Mouse (Mus musculus) erythroblast, embryonic 14.5 days (primary cell): ENCODE results near the gene Tmem145. TPM values are rescaled to one million over a fixed set of nuclear protein-coding genes. Genes with fewer than 3 reads are reported as not detected.
A peak's percentile ranks its signal among the peaks of the same experiment; 100 is the strongest.

Experiments
- H3K27me3 ChIP-seq: 2 replicates; pipeline ENCODE4 v1.6.1; 2012; ENCODE audit warnings: inconsistent platforms; ENCODE audit not compliant: control insufficient read depth
- H3K36me3 ChIP-seq: 2 replicates; pipeline ENCODE4 v1.6.1; 2012; ENCODE audit warnings: mild to moderate bottlenecking, inconsistent platforms; ENCODE audit not compliant: control insufficient read depth
- H3K4me1 ChIP-seq: 2 replicates; pipeline ENCODE4 v1.6.1; 2012; ENCODE audit warnings: inconsistent platforms; ENCODE audit not compliant: control insufficient read depth
- H3K4me3 ChIP-seq: replicated peaks from 2 replicates; pipeline ENCODE3; 2012; ENCODE audit warnings: moderate library complexity, mild to moderate bottlenecking, inconsistent platforms
- H3K9me3 ChIP-seq: 2 replicates; pipeline ENCODE4 v1.6.1; 2012; ENCODE audit warnings: low read length, inconsistent platforms, mixed read lengths; ENCODE audit not compliant: control insufficient read depth
- GATA1 ChIP-seq: IDR thresholded peaks from 2 replicates; pipeline ENCODE4 v1.6.1; 2012; ENCODE audit warnings: low read length, inconsistent platforms, mixed read lengths
- TAL1 ChIP-seq: IDR thresholded peaks from 3 replicates; pipeline ENCODE4 v1.6.1; 2012; ENCODE audit warnings: low read length, inconsistent platforms, mixed read lengths
- polyA plus RNA-seq: library from polyadenylated mRNA; stranded (reverse); fragments of >175 nt; gene quantifications from 2 replicates; pipeline ENCODE4 v1.2.3, GENCODE M21; 2012

The Tmem145 gene
- polyA plus RNA-seq, 1 experiment = not detected

DNA sequence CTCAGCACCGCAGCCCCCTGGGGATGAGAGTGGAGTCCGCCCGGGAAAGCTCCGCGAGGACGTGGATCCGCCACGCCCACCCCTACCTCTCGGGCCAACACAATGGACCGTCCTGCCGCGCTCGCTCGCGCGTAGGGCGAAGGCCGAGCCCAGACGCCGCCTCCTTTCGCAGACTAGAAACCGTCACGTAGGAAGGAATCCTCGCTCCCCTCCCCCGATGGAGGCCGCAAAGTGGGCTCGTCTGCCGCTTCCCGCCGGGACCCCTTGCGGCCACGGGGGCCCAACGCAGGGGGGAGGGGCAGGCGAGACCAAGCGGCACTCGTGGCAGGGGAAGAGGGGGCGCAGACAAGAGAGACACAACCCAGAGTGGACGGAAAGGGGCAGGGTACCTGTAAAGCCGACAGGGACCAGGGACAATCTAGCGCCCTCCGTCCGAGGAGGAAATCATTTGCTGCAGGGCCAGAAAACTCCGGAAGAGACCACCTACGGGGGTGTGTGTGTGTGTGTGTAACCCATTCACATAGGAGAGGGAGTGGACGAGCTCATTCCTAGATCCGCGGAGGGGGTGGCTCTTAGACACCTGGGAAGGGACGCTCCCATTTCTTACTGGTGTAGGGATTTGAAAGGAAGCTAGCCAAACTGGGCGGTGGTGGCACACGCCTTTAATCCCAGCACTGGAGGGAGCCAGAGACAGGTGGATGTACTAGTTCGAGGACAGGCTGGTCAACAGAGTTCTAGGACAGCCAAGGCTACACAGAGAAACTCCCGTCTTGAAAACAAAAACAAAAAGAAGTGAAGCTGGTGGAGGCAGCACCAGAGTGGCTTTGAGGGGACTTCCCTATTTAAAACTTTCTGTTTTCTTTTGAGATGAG, 8.2 kb upstream of the Tmem145 start, which contains the start of gene Pafah1b3:
Gene Pafah1b3, minus strand, starts transcription at position 533 of the 872 bp plus-strand sequence.
- H3K4me1 ChIP-seq = peaks cover 25% of the 10 kb centered on the region
- no peaks in the 10 kb centered on the region for H3K9me3 ChIP-seq
- H3K4me3 ChIP-seq = peak within 1 kb of the TSS; percentile 75
- peaks cover 23% of the 10 kb centered on the region for H3K36me3 ChIP-seq
- H3K27me3 ChIP-seq = peaks cover 6% of the 10 kb centered on the region
- TF ChIP-seq GATA1 (no peak), TAL1 (no peak)

GRCm38 (mm10) chr7:25301063-25301462, 4.8 kb upstream of the Tmem145 start, which contains the start of gene Prr19:
Gene Prr19 (plus strand): TSS chr7:25301411.
- Histone ChIP-seq H3K36me3 (no peaks in the 10 kb centered on the region), H3K27me3 (peaks cover 38% of the 10 kb centered on the region), H3K4me1 (peaks cover 29% of the 10 kb centered on the region), H3K9me3 (no peaks in the 10 kb centered on the region), H3K4me3 (no peak within 1 kb of the TSS)
- TF ChIP-seq TAL1 (no peak), GATA1 (no peak)

- Histone ChIP-seq H3K27me3 (peaks cover 58% of the 10 kb centered on the region), H3K4me3 (no peak overlapping the region), H3K9me3 (no peaks in the 10 kb centered on the region), H3K36me3 (no peaks in the 10 kb centered on the region), H3K4me1 (peaks cover 12% of the 10 kb centered on the region)
- TF ChIP-seq TAL1 = no peak
- TF ChIP-seq GATA1 = no peak
These were observed 2.8 kb upstream of the Tmem145 start for GRCm38 (mm10) chr7:25303003-25303684.

- H3K4me3 ChIP-seq = no peak overlapping the region
- TF ChIP-seq GATA1 = no peak
- no peak for TF ChIP-seq TAL1
- H3K27me3 ChIP-seq = peaks cover 63% of the 10 kb centered on the region
- H3K9me3 ChIP-seq = no peaks in the 10 kb centered on the region
- peaks cover 11% of the 10 kb centered on the region for H3K4me1 ChIP-seq
- H3K36me3 ChIP-seq = no peaks in the 10 kb centered on the region
These were observed 2.3 kb upstream of the Tmem145 start for GRCm38 (mm10) chr7:25303685-25304006.

GRCm38 (mm10) chr7:25305481-25305880, 425 bp upstream of the Tmem145 start:
- TF ChIP-seq GATA1 (no peak), TAL1 (no peak)
- peaks cover 11% of the 10 kb centered on the region for H3K4me1 ChIP-seq
- H3K9me3 ChIP-seq = no peaks in the 10 kb centered on the region
- no peak overlapping the region for H3K4me3 ChIP-seq
- H3K27me3 ChIP-seq = peaks cover 78% of the 10 kb centered on the region
- no peaks in the 10 kb centered on the region for H3K36me3 ChIP-seq

GRCm38 (mm10) chr7:25306614-25306996, 699 bp downstream of the Tmem145 start:
- no peaks in the 10 kb centered on the region for H3K36me3 ChIP-seq
- TF ChIP-seq GATA1 (no peak), TAL1 (no peak)
- peaks cover 82% of the 10 kb centered on the region for H3K27me3 ChIP-seq
- H3K4me3 ChIP-seq = no peak overlapping the region
- peaks cover 7% of the 10 kb centered on the region for H3K4me1 ChIP-seq
- no peaks in the 10 kb centered on the region for H3K9me3 ChIP-seq

GRCm38 (mm10) chr7:25308702-25309318, 2.9 kb downstream of the Tmem145 start:
- H3K27me3 ChIP-seq = peaks cover 92% of the 10 kb centered on the region
- H3K4me3 ChIP-seq = no peak overlapping the region
- H3K9me3 ChIP-seq = no peaks in the 10 kb centered on the region
- no peak for TF ChIP-seq TAL1
- TF ChIP-seq GATA1 = no peak
- H3K4me1 ChIP-seq = peaks cover 7% of the 10 kb centered on the region
- H3K36me3 ChIP-seq = no peaks in the 10 kb centered on the region

GRCm38 (mm10) chr7:25309425-25309824, 3.5 kb downstream of the Tmem145 start:
- no peak overlapping the region for H3K4me3 ChIP-seq
- no peaks in the 10 kb centered on the region for H3K36me3 ChIP-seq
- TF ChIP-seq TAL1 = no peak
- no peak for TF ChIP-seq GATA1
- peaks cover 92% of the 10 kb centered on the region for H3K27me3 ChIP-seq
- no peaks in the 10 kb centered on the region; the same call in 1 of the 2 replicates for H3K9me3 ChIP-seq
- H3K4me1 ChIP-seq = peaks cover 7% of the 10 kb centered on the region

GRCm38 (mm10) chr7:25311193-25311592, 5.3 kb downstream of the Tmem145 start:
- Histone ChIP-seq H3K4me3 (no peak overlapping the region), H3K4me1 (peaks cover 14% of the 10 kb centered on the region), H3K9me3 (peaks cover 6% of the 10 kb centered on the region; the same call in 1 of the 2 replicates), H3K27me3 (peaks cover 93% of the 10 kb centered on the region), H3K36me3 (no peaks in the 10 kb centered on the region)
- TF ChIP-seq GATA1 (no peak), TAL1 (no peak)
